Mouse (Mus musculus) left cerebral cortex, postnatal 4 days (tissue): ENCODE results near the gene Gm27021. TPM values are rescaled to one million over a fixed set of nuclear protein-coding genes. Genes with fewer than 3 reads are reported as not detected.

Source experiments
- DNase-seq: peaks from one replicate; pipeline ENCODE4 v3.0.0-alpha.2; 2022
- intact Hi-C: fragments of 180-260 bp; cut with DNase I; formaldehyde crosslinking; loops from one replicate; pipeline ENCODE4 v1.15.1; 2025
- total RNA-seq, 2 experiments: library from RNA; stranded (reverse); gene quantifications; 2 replicates each; pipeline ENCODE4 v1.2.3; 2021

Gm27021 gene
- total RNA-seq, 2 experiments from 2014 or later, result 0.66 to 1.6 TPM

DNA sequence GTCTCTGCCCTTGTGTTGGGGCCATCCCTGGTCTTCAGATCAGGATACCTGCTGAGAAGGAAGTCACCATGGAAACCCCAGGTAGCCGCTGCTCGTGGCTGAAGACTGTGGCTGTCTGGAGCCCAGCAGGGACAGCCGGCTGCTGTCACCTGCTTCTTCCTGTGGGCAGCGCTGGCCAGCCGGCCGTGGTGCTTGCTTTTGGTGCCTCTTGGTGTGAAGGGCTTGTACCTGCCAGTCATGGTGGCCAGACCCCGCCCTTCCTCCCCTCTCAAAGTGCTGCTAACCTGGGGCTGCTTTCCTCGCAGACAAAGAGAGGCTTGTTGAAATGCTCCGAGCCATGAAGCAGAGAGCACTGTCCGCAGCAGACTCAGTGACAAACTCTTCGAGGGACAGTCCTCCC, 94.0 kb downstream of the Gm27021 start:
- intact Hi-C loops, result no loop called here
- no peak for DNase-seq

DNA sequence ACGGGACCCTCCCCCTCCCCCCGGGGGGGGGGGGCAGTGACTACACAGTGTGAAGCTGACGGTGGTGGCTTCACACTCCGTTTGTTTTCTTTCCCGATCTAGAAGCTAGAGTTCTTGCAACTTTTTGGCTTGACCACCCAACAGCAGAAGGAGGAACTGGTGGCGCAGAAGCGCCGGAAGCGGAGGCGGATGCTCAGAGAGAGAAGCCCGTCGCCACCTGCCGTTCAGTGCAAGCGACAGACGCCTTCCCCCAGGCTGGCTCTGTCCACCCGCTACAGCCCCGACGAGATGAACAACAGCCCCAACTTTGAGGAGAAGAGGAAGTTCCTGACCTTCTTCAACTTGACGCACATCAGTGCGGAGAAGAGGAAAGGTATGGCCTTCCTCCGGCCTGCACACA, 95.3 kb downstream of the Gm27021 start:
- intact Hi-C loops, result no loop called here
- DNase-seq, result no peak

DNA sequence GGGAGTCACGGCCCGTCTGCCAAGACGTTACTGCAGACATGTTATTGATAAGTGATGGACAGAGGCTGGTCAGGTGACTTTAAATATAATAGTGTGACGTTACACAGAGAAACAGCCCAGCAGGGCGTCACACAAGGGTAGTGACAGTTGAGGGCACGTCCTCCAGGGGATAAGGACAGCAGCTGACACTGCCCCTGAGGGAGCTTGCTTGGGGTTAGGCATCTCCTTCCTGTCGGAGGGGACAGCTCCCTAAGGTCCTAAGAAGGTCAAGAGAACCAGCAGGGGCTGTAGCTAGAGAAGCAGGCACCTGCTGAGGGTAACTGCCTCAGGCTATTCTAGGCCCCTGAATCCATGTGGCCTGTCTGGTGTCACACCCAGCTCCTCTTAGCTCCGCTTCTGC, 96.3 kb downstream of the Gm27021 start:
- DNase-seq, result no peak
- intact Hi-C loops, result no loop called here

DNA sequence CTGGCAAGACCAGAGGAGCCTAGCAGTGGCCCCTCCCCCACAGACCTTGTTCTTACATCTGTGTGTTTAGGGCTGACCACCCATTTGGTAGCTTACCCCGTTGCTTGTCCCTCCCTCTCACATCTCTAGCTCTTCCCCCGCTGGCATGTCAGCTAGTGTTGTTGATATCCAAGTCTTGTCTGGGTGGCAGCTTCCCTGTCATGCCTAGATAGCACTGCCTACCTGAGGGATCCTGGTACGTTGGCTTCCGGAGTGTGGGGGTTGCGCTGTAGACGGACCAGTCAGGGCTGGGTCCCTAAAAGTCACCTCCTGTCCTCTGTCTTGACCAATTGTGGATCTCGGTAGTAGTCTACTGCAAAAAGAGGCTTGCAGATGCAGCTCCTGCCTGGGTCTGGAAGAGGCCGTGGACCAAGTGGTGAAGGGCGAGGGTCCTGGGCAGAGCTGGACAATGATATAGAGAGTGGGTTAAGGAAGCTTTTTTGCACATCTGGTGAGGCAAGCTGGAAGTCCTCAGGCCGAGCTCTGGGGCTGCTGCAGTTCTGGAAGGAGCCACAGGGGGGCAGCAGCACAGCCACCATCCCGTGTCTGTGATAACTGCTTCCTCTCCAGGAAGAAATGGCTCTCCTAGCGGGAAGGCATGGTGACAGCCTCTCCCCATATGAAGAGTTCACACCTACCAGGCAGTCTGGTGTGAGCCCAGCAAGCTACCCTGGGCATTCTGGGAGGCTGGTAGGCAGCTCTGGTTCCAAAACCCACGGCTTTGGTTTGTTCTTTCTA, 97.8 kb downstream of the Gm27021 start:
- DNase-seq, result peak; percentile 68
- intact Hi-C loops, result no loop called here

DNA sequence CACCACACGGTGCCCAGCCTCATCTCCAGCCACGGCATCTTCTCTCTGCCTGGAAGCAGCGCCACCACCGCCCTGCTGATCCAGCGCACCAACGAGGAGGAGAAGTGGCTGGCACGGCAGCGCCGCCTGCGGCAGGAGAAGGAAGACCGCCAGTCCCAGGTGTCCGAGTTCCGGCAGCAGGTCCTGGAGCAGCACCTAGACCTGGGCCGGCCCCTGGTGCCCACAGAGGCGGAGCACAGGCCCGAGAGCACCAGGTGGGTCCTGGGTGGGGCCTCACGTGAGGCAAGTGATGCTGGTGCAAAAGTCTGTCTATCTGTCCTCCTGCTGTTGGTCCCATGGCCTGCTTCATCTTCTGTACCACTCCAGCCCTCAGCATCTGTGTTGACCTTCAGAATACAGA, 98.8 kb downstream of the Gm27021 start:
- intact Hi-C loops, result no loop called here
- no peak for DNase-seq

DNA sequence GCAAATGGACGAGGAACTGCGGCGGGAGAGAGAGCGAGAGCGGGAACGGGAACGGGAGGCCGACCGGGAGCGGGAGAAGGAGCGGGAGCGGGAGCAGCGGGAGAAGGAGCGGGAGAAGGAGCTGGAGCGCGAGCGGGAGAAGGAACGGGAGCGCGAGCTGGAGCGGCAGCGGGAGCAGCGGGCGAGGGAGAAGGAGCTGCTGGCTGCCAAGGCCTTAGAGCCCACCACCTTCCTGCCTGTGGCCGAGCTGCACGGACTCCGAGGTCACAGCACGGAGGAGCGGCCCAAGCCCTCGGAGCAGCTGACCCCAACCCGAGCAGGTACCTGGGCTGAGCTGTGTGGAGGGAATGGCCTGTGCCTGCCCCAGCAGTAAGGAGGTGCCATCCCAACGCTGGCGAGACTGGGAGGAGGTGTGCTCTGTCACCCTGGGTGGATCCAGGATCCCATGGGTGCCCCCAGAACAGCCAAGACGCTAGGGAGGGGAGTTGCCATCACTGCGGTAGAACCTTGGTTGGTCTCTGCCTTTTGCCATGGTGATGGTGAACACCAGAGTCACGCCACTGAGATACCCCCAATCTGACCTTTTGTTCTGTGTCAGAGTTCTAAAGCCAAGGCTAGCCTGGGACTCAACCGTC, 99.6 kb downstream of the Gm27021 start:
- DNase-seq, result no peak
- intact Hi-C loops, result no loop called here

DNA sequence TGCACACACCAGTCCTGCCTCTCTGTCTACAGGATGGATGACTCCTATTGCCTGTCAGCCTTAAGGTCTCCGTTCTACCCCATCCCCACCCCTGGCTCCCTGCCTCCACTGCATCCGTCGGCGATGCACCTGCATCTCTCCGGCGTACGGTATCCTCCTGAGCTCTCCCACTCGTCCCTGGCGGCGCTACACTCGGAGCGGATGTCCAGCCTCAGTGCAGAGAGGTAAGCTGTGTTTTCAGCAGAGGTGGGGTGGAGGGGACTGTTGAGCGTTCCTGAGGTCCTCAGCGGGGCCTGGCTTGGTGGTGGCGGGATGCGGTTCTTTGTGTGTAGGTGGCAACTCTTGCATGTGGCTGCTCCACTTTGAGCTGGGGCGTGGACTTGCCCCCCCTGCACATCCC, 100.1 kb downstream of the Gm27021 start:
- no peak for DNase-seq
- intact Hi-C loops, result no loop called here

DNA sequence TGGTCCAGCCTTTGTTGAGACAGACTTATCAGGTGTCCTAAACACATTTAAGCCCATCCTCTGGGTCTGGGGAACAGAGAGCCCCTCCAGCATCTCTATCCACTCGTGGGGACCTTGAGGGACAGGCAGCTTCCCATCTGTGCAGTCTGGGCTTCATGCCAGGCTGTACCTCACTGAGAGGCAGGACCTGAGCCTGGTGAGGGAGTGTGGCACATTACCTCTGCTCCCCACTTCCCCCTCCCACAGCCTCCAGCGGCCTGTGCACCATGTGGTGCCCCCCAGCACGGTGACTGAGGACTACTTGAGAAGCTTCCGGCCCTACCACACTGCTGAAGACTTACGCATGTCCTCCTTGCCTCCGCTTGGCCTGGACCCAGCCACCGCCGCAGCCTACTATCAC, 101.2 kb downstream of the Gm27021 start:
- intact Hi-C loops, result no loop called here
- DNase-seq, result peak; percentile 58

DNA sequence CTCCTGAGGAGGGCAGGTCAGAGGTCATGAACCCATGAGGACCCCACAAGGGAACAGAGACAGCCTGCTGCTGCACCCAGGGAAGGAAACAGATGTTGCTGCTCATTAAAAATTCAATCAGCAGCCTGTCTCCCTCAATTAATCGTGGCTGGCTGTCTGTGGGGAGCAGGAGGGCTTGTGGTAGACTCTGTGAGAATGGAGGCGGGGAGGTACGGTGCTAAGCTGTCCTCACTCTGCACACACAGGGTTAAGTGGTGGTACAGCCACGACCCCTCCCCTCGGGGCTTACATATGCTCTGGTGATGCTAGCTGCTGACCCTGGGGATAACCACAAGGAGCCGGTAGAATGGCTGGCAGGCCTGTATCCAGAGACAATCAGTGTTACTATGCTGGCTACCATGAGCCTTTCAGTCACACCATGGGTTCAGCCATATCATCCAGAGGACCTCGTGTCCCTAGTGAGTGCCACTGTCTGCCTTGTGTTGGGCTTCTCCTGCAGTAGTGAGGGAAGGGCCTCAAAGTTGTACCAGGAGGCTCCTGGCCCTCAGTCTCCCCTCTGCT, 102.6 kb downstream of the Gm27021 start:
- intact Hi-C loops, result no loop called here

DNA sequence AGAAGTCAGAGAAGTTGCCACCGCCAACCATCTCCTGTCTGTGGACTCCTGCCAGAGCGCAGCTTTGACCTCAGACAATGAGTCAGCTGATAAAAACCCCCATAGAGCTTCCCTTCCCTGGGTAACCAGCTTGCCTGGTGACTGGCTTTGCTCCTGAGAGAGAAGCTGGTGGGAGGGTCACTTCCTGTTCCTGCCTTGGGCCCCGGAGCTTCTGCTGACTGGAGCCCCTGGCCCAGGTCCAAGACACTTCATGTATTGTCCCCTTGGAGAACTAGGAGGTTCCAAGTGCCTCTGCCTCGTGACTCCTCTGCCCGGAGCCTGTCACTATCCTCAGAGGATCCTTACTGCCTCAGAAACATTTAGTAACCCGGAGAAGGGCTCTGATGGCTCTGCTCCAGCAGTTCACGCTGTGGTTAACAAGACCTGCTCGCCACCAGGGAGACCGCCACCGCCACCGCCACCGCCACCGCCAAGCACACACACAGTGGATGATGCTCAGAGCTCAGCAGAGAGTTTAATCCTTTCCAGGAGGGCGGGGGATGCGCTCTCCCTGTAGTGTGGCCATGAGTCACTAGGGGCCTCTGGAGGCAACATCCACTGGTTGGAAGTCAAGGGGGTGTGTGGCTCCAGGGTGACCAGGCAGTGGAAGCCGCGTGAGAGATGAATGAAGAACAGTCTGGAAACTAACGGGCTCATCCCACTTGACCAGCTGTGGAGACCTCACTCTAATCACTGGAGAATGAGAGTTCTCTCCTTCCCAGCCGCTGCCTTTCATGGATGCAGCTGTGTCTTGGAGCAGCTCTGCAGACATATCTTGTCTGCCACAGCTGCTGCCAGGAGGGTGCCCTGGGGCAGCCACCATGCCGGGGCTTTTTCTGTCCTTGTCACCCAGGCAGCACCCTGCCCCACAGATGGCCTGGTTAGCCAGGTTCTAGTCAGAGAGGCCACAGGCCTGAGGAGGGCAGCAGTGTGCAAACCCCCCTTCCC, 103.7 kb downstream of the Gm27021 start:
- peak; percentile 91 for DNase-seq
- intact Hi-C loops, result no loop called here

More for the DNA sequence above, 102.6 kb downstream of the Gm27021 start:
- no peak for DNase-seq

DNA sequence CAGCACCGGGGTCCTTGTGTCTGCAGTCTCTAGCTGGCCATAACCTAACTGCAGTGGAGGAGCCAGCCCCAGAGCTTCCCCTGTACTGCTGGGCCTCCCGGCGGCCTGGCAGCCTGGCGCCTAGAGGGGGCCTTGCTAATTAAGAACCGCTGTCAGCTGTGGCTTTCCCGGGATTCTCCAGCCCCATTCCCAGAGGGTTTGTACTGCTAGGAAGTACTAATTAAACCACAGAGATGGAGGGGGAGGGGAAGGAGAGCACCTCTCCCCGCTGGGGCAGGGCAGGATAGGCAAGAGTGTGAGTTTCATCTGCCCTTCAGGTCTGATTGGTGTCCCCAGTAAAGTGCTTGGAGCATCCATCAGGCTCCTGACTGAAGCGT, 104.5 kb downstream of the Gm27021 start:
- peak; percentile 54 for DNase-seq
- intact Hi-C loops, result no loop called here

DNA sequence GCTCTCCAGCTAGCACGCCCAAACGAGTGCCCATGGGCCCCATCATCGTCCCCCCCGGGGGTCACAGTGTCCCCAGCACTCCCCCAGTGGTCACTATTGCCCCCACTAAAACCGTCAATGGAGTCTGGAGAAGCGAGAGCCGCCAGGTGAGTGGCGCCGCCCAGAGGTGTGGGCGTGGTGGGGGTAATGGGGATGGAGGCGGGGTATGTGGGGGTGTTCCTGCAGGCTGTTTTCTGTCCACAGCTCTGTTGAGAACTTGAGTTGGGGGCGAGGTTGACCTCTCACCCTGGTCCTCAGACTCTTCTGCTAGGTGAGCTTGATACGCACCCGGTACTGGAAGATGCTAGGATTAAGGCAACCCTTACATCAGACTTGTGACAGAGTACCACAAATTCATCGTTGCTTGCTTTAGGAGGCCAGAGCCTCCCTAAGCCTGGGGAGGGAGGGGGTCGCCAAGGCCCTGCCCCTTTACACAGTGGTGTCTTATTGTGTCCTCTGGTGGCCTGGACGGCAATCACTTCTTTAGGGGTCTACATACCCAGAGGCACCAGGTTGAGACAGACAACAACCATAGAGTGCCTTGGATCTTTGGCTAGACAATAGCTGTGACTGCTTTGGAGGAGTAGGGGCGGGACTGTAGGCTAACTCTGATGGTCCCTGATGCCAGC, 105.1 kb downstream of the Gm27021 start:
- intact Hi-C loops, result no loop called here
- DNase-seq, result no peak

DNA sequence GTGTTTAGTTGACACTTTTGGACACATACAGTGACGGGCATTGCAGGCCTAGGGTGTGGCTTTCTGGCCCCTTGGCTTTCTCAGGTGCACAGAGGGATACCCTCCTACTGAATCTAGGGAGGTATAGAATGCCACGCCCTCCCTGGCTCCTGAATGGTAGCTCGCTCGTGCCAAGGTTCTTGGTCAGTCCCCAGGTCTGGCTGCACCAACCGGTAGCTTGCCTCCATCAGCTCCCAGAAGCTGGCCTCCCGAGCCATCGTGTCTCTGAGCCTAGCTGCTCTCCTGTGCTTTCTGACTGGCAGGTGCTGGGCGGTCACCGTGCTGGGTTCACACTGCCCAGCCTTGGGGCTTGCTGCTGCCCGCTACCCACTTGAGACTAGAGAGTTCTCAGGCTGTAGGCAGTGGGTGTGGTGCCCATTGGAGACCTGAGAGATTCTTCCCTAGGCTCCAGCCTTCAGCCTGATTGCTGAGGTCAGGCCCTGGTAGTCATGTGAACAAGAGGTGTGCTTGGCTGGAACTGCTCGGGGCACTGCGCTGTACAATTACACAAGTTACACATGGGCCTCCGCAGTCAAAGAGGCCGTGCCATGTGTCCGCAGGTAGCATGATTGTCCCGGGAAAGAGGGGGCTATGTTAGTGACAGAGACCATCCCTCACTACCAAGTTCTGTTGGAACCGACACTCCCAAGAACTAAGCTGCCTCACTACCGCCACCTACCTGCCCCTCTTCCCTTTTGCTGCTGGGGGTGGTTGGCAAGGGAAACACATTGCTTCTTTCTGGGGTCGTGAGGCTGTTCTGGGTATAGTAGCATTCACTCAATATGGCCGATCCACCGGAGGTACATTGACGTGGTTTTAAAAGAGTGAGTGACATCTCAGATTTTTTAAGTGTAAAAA, 106.1 kb downstream of the Gm27021 start:
- peak; percentile 62 for DNase-seq

DNA sequence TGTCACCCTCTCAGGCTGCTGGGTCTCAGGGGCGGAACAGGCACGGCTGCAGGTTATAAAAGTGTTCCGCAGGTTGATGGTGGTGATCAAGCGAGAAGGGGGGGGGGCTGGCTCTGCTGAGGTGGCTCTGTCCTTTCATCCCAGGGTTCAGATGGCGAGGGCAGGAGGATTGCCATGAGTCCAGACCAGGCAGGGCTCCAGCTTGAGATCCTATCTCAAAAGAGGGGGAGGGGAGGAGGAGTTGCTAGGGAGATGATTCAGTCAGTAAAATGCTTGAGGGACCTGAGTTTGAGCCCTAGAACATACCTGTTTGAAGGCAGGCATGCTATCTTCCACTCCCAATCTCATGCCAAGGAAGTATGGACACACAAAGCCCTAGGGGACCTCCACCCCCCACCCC, 107.3 kb downstream of the Gm27021 start:
- no peak for DNase-seq
- intact Hi-C loops, result no loop called here

More for the DNA sequence above, 106.1 kb downstream of the Gm27021 start:
- intact Hi-C loops, result no loop called here

DNA sequence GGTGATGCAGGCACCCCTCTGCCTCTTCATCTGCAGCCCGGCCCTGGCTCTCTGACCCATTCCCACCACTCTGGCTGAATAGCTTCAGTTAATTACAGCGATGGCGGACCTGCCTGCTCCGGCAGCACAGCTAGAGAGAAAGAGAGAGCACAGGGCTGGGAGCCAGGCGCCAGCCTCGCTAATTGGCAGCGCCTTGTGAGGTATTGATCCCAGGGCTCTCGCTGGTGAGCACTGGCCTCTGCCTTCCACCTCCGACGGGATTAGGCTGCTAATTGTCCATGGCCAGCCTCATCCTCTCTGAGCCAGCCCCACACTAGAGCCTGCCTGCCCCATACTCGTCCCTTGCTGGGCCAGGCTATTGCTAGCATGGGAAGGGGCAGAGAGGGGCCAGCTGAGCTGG, 108.2 kb downstream of the Gm27021 start:
- intact Hi-C loops, result no loop called here
- peak; percentile 59 for DNase-seq
